Mouse (Mus musculus) megakaryocyte, embryonic 14.5 days (primary cell): ENCODE results near the gene Rps6kb2.

ENCODE experiments used
- FLI1 ChIP-seq: IDR thresholded peaks from 2 replicates; pipeline ENCODE4 v1.6.1; 2012; ENCODE audit warnings: low read length, inconsistent platforms, mixed read lengths
- GATA1 ChIP-seq: IDR thresholded peaks from 3 replicates; pipeline ENCODE4 v1.6.1; 2012; ENCODE audit warnings: mixed read lengths, low read length, inconsistent platforms, borderline replicate concordance

- no peak for TF ChIP-seq FLI1
- TF ChIP-seq GATA1, result no peak
Measured at GRCm38 (mm10) chr19:4156771-4157170, 6.4 kb downstream of the Rps6kb2 start.
